Mouse (Mus musculus) retina, embryonic 14.5 days (tissue): ENCODE data around the gene Rpl10.
A peak's percentile ranks its signal among the peaks of the same experiment; 100 is the strongest.

Source experiments
- DNase-seq: peaks from one replicate; pipeline ENCODE4 v3.0.0-alpha.2; 2015; ENCODE audit warnings: low spot score

Rpl10 gene

DNA sequence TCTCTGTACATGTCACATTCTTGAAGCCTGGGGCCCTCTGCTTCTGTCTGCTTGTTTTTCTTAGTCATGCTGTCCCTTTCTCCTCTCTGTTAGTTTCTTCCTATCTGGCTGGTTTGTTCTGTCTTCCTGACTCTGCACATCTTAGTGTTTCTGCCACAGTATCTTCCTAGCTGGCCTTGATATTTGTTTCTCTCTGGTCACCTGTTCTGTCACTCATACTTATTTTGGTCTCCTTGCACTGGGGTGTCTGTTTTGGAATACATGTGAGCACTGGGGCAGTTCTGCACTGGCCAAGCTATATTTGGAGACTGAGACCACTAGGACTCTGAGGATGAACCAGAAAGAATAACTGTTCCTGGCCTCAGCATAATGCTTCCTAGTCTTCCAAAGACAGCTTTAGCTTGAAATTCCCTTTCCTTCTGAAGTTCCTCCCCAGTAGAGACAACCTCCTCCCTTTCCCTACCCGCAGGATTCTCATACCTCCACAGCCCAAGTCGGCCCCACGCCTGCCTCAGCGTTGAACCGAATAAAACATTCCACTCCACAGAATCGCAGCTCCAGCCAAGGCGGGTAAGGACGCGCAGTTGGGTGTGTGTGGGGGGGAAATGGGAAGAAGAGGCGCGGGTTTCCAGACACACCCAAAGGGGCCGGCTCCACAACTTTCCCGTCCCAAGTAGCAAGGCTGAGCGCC lies 10.6 kb downstream of the Rpl10 start:
- no peak for DNase-seq

DNA sequence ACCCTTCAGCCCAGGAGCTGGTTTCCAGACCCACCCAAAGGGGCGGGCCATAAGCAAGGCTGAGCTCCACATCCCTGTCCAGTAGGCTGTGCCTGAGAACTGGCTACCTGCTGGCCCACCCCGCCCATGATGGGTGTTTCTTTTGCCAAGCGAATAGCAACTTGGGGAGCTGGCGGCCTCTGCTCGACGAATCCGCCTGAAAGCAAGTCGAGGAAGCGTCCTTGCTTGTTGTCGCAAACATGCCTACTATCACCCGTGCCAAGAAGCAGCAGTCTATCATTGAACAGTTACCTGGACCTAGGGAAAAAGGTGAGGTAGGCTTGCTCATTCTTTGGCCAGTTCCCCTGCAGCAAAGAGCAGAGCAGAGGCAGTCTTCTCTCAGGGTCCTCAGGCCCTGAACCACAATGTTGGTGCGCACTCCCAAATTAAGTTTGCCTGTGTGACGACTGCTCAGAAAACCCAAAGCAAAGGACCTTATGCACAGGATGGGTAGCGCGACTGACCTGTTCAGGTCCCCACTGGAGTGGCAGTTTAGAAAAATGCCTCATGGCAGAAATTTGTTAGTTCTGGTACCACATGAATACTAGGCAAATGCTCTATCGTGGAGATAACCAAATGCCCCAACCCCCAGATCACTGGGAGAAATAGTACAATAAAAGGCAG lies 11.3 kb downstream of the Rpl10 start, which contains the start of the genes Taz and Dnase1l1:
Taz (plus strand) TSS at position 181 of the 663 bp plus-strand sequence.
Dnase1l1 (minus strand) TSS at position 606 of the 663 bp plus-strand sequence.
- peak; percentile 58 for DNase-seq

DNA sequence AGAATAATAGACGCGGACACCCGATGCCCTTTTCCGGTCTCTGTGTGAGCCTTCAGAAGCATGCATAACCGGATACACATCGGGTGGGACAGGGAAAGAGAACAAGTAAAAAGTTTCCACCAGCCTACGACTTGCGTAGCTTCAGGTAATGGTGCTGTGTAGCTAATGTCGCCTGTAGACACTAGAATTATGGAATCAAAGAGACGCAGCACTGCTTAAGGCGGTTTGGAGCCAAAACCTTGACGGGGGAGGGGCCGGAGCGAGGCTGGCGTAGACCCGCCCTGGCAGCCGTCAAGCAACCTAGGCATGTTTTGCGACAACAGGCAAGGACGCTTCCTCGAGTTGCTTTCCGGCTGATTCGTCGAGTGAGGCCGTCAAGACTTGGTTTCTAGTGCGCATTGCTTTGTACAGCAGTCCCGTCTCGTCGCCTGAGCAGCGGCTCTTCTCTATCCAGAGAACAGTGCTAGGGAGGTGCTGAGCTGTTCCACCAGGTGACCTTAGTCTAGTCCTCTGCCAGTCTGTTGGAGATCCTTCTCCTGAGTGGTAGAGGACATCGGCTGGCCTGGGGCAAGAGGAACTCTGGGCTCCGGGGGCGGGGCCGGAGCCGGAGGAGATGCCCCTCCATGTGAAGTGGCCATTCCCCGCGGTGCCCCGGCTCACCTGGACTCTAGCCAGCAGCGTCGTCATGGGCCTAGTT lies 11.9 kb downstream of the Rpl10 start:
- peak; percentile 82 for DNase-seq

DNA sequence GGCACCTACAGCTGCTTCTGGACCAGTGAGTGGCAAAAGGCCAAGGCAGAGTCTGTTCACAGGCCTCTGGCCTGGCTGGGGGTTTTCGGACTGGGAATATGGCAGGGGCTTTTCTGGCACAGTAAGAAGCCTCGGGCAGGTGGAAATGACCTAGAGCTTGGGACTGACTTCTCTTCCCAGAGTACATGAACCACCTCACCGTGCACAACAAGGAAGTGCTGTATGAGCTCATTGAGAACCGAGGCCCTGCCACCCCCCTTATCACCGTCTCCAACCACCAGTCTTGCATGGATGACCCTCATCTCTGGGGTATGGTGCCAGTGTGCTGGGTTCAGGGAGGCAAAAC lies 12.5 kb downstream of the Rpl10 start:
- no peak for DNase-seq

DNA sequence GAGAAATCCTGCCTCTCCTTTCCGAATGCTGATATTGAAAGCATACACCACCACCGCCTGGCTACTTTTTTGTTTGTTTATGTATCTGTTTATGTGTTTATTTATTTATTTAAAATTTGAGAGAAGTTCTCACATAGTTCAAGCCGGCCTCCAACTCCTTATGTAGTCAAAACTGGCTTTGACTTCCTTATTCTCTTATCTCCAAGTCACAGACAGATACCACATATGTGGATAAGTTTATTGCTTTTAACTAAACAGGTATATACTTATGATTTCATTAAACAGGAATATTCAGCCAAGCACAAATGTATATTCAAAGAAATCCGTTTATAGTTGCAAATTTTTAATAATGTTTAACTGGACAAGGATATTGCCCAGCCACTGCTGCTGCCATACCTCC lies 22.8 kb downstream of the Rpl10 start:
- no peak for DNase-seq

DNA sequence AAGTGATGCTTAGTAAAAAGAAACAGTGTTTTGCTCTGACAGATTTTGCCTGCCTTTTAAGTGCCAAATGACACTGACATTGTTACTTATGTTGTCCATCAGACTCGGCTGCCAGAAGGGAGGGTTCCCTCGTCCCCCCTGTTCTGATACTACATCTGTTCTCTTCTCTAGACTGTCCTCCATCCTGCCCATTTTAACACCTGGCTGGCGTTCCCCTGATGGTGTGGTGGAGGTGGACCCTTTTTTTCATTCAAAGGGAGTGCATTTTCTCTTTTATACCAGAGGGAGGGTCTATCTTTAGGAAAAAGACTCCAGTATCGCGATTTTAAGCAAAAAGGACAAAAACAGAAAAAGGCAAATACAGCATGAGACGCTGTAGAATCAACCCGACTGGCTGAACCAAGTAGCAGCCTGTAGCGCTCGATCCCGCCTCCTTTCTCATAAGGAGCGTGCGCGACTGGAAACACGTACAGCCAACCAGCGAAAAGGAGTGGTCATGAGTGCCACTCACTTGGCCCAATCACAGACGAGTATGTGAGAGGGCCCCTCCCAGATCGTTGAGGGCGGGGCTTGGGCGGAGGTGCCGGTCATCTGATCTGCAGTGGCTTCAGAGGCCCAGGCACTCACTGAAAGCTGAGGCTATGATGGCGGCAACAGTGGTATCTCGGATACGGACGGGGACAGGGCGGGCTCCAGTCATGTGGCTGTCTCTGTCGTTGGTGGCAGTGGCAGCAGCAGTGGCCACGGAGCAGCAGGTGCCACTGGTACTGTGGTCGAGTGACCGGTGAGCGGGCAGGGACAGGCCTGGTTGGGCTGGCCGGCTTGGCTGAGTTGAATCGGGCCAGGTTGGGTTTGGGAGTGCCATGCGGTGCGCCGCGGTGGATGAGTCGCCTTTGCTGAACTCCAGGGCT lies 26.2 kb downstream of the Rpl10 start, which contains the start of gene Atp6ap1:
Atp6ap1 (plus strand) TSS at position 560 of the 911 bp plus-strand sequence.
- peak; percentile 93 for DNase-seq

DNA sequence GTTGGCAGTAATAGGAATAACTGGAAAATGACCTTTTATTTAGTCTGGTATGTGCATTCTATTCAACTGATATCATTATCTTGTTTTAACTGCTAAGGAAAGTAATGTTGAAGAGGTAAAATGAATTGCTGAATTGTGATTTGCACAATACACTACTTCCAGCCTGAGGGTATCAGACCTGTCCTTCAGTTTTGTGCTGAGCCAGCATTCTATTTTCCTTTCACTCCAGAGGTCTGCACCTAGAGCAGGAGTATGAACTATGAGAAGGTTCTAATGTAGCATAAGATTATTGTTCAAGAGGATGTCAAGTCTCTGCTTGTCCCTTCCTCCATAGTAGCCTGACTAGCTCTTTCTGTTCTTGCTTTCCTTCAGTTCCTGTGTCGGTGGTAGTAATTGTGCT lies 27.7 kb downstream of the Rpl10 start:
- DNase-seq, result no peak

DNA sequence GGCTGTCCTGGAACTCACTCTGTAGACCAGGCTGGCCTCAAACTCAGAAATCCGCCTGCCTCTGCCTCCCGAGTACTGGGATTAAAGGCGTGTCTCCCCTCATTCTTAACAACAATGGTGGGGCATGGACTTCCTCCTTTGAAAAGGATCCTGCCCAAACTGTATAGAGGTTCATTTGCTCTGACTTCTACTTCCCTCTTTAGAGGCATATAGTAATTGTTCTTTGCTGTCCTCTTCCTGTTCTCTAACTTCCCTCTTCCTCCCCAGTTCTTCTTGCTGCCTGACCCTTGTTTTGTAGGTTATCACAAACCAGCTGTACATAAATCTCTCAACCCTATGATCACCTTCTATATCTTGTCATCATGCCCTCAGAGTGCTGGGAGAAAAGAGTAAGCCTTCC lies 29.1 kb downstream of the Rpl10 start:
- no peak for DNase-seq

DNA sequence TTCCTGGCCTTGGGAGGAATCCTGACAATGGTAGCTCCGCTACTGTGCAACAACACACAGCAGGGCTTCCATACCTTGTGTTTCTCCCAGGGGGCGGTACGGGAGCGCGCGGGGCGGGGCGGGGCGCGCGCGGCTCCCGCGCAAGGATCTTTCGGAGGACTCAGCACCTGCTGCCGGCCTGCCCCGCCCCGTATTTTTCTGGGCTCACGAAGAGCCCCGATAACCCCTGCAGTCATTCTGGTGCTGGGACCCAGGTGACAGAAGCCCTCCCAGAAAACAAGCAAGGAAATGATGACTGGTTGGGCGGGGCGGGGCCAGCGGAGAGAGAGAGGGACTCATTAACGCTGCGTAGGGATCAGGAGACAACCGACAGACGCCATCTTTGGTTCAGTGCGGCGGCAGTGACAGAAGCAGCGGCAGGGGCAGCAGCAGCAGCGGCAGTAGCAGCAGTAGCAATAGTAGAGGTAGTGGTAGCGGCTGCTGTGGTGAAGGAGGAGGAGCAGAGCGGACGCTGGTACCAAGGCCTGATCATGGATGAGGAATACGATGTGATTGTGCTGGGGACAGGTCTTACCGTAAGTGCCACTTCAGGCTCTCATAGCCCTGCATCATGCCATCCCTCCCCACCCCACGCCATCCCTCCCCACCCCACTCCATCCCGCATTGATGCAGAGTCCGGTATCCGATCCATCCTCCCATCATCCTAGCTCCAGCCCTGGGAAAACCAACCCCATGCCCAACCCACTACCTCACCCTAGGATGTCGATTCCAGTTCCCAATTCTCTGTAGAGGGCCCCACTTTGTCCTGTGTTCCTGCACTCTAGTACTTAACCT lies 34.5 kb downstream of the Rpl10 start, which contains the start of gene Gdi1:
Gdi1 (plus strand) TSS at position 132 of the 834 bp plus-strand sequence.
- DNase-seq, result peak; percentile 77

DNA sequence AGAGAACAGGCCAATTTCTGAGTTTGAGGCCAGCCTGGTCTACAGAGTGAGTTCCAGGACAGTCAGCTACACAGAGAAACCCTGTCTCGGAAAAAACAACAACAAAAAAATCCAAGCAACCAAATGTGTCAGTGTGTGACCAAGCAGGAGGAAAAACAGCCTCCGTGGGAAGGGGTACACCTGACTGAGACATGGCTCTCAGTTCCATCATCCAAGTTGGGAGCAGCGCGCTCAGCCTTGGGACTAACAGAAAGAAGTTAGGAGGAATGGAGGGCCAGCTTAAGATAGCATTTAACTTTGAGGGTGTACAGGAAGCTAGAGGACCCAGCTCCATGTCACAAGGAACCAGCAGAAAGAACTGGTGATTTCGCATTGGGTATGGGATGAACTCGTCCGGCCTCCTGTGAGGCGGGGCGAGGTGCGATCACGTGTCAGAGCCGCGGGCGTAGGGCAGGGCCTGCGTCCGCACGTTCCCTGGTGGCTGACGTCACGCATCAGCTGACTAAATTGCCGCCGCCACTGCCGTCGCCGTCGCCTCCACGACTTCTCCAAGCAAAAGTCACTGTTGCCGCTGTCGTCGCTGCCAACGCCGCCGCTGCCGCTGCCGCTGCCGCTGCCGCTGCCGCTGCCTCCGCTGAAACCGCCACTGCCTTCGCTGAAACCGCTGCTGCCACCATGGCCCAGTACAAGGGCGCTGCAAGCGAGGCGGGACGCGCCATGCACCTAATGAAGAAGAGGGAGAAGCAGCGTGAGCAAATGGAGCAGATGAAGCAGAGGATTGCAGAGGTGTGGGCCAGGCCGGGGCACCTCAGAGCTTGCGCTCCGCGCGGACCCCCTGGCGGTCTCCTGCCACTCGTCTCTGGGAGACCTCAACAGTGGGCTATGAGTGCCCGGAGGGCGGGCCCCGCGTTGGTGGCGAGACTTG lies 42.2 kb downstream of the Rpl10 start, which contains the start of gene Fam50a:
Fam50a (plus strand) TSS at position 494 of the 925 bp plus-strand sequence.
- DNase-seq, result peak; percentile 84
